Mouse (Mus musculus): ENCODE measurements at regions not wholly inside any gene's neighbourhood (a gene's known extent, or its start where the extent isn't known, plus 50 kb on each side); places are given as distances from the start of the nearest gene placed in this dataset.

DNA sequence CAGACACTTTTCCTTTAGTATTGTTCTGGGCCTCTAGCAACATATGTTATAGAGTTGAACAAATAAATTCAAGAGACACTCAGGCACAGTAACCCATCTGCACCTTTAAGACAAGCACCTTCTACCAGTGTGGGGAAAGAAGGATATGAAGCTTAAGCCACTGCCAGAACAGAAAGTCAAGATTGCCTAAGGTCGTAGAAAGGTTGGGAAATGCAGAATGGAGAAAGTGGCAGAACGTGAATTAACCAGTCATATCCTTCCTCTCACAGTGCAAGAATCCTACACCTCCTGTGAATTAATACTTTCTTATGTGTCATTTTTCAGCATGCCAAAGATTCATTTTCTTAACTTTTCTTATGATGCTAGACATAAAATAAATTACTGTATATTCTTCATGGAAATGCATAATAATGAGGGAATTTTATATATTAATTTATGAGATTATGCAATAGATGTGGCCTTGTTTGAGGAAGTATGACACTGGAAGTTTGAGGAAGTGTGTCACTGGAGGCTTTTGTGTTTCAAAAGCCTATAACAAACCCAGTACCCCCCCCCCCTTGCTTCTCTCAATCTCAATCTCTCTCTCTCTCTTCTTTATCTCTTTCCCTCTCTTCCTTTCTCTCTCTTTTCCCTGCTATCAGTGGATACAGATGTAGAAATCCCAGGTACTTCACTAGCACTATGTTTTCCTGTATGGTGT lies 361.6 kb upstream of the Edil3 start:
- Histone ChIP-seq H3K36me3 (replicated peaks; ENCODE audit: insufficient read depth, low read length) (no peaks in the 10 kb centered on the region), H3K9ac (replicated peaks) (no peak overlapping the region), H3K4me1 (ENCODE audit: insufficient read depth) (no peaks in the 10 kb centered on the region), H3K27ac (ENCODE audit: low read depth) (no peak overlapping the region), H3K27me3 (ENCODE audit: insufficient read depth, low read length) (no peaks in the 10 kb centered on the region), H3K9me3 (ENCODE audit: low read length) (no peaks in the 10 kb centered on the region), H3K4me3 (ENCODE audit: low read depth, low read length) (no peak overlapping the region), H3K4me2 (ENCODE audit: low read depth, low read length) (no peak overlapping the region)
- ATAC-seq (peak; percentile 93), DNase-seq (no peak)
- 39% methylated on average over 2 of the region's 2 CpGs for WGBS (ENCODE audit: insufficient replicate concordance)
- no peak for TF ChIP-seq CTCF (IDR thresholded peaks at IDR 0.05; ENCODE audit: low read depth)
- TF ChIP-seq EP300 (IDR thresholded peaks at IDR 0.05; ENCODE audit: low read depth) = no peak

DNA sequence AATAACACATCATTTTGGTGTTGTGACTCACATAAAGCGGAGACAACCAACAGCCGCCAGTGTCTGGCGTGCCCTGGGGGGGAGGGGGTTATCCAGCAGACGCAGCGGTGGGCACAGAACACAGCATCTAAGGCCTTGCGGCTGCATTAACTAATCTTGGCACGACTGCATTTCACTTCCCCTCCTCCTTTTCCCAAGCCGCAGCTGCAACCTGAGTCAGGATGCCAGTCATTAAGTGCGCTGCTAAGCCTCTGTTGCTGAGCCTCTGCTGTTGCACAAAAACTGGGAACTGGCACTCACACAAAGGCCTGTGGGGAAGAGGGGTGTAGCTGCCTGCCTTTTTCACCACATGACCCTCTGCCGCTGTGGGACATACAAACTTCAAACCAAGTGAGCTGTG lies 331.2 kb upstream of the Edil3 start:
- Histone ChIP-seq H3K27me3 (ENCODE audit: insufficient read depth, low read length) (no peaks in the 10 kb centered on the region), H3K36me3 (replicated peaks; ENCODE audit: insufficient read depth, low read length) (no peaks in the 10 kb centered on the region), H3K27ac (ENCODE audit: low read depth) (no peak overlapping the region), H3K9ac (replicated peaks) (no peak overlapping the region), H3K9me3 (ENCODE audit: low read length) (no peaks in the 10 kb centered on the region), H3K4me2 (ENCODE audit: low read depth, low read length) (no peak overlapping the region), H3K4me1 (ENCODE audit: insufficient read depth) (no peaks in the 10 kb centered on the region), H3K4me3 (ENCODE audit: low read depth, low read length) (no peak overlapping the region)
- no peak for DNase-seq
- no peak for ATAC-seq
- TF ChIP-seq CTCF (IDR thresholded peaks at IDR 0.05; ENCODE audit: low read depth) (no peak), EP300 (IDR thresholded peaks at IDR 0.05; ENCODE audit: low read depth) (no peak)
- WGBS (ENCODE audit: insufficient replicate concordance) = 80% methylated on average over 10 of the region's 10 CpGs

GRCm38 (mm10) chr13:88510850-88511554 lies 310.3 kb upstream of the Edil3 start:
- 35% methylated on average over 1 of the region's 1 CpGs for WGBS (ENCODE audit: insufficient replicate concordance)
- Histone ChIP-seq H3K4me3 (ENCODE audit: low read depth, low read length) (no peak overlapping the region), H3K9ac (replicated peaks) (no peak overlapping the region), H3K27me3 (ENCODE audit: insufficient read depth, low read length) (no peaks in the 10 kb centered on the region), H3K36me3 (replicated peaks; ENCODE audit: insufficient read depth, low read length) (no peaks in the 10 kb centered on the region), H3K9me3 (ENCODE audit: low read length) (no peaks in the 10 kb centered on the region), H3K27ac (ENCODE audit: low read depth) (no peak overlapping the region), H3K4me2 (ENCODE audit: low read depth, low read length) (no peak overlapping the region), H3K4me1 (ENCODE audit: insufficient read depth) (no peaks in the 10 kb centered on the region)
- no peak for DNase-seq
- no peak for ATAC-seq
- no peak for TF ChIP-seq EP300 (IDR thresholded peaks at IDR 0.05; ENCODE audit: low read depth)
- no peak for TF ChIP-seq CTCF (IDR thresholded peaks at IDR 0.05; ENCODE audit: low read depth)

- no peaks in the 10 kb centered on the region for H3K4me1 ChIP-seq (ENCODE audit: insufficient read depth)
- no peaks in the 10 kb centered on the region for H3K9me3 ChIP-seq (ENCODE audit: low read length)
- H3K4me2 ChIP-seq (ENCODE audit: low read depth, low read length) = no peak overlapping the region
- TF ChIP-seq CTCF (IDR thresholded peaks at IDR 0.05; ENCODE audit: low read depth) (no peak), EP300 (IDR thresholded peaks at IDR 0.05; ENCODE audit: low read depth) (no peak)
- no peak overlapping the region for H3K4me3 ChIP-seq (ENCODE audit: low read depth, low read length)
- H3K36me3 ChIP-seq (replicated peaks; ENCODE audit: insufficient read depth, low read length) = no peaks in the 10 kb centered on the region
- H3K27me3 ChIP-seq (ENCODE audit: insufficient read depth, low read length) = no peaks in the 10 kb centered on the region
- no peak overlapping the region for H3K27ac ChIP-seq (ENCODE audit: low read depth)
- DNase-seq = no peak
- H3K9ac ChIP-seq (replicated peaks) = no peak overlapping the region
- ATAC-seq = no peak
These were observed 286.5 kb upstream of the Edil3 start for GRCm38 (mm10) chr13:88534796-88535195.

GRCm38 (mm10) chr13:88554504-88554903 lies 266.8 kb upstream of the Edil3 start:
- Histone ChIP-seq H3K4me1 (ENCODE audit: insufficient read depth) (no peaks in the 10 kb centered on the region), H3K27me3 (ENCODE audit: insufficient read depth, low read length) (no peaks in the 10 kb centered on the region), H3K4me3 (ENCODE audit: low read depth, low read length) (no peak overlapping the region), H3K36me3 (replicated peaks; ENCODE audit: insufficient read depth, low read length) (no peaks in the 10 kb centered on the region), H3K9me3 (ENCODE audit: low read length) (no peaks in the 10 kb centered on the region), H3K27ac (ENCODE audit: low read depth) (no peak overlapping the region), H3K4me2 (ENCODE audit: low read depth, low read length) (no peak overlapping the region), H3K9ac (replicated peaks) (no peak overlapping the region)
- ATAC-seq (no peak), DNase-seq (no peak)
- 26% methylated on average over 2 of the region's 2 CpGs for WGBS (ENCODE audit: insufficient replicate concordance)
- TF ChIP-seq CTCF (IDR thresholded peaks at IDR 0.05; ENCODE audit: low read depth) (no peak), EP300 (IDR thresholded peaks at IDR 0.05; ENCODE audit: low read depth) (no peak)

DNA sequence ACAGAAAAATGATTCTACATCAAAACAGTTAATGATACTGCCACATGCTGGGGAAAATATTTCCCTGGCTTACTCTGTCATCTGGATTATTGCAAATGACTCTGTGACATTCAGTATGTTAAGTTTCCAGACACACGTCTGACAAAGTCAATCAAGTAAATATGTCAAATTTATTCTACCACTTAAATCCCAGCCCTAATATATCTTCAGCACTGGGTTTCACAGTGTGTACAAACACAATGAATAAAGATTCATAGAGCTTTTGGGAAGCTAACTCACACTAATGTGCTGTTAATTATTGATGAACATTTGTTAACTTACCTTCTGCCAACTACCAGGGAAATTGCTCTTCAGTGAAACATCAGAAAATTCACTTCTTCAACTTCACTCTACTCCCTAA lies 256.3 kb upstream of the Edil3 start:
- H3K4me2 ChIP-seq (ENCODE audit: low read depth, low read length) = no peak overlapping the region
- H3K4me1 ChIP-seq (ENCODE audit: insufficient read depth) = no peaks in the 10 kb centered on the region
- no peaks in the 10 kb centered on the region for H3K36me3 ChIP-seq (replicated peaks; ENCODE audit: insufficient read depth, low read length)
- H3K9me3 ChIP-seq (ENCODE audit: low read length) = no peaks in the 10 kb centered on the region
- no peak overlapping the region for H3K4me3 ChIP-seq (ENCODE audit: low read depth, low read length)
- no peaks in the 10 kb centered on the region for H3K27me3 ChIP-seq (ENCODE audit: insufficient read depth, low read length)
- TF ChIP-seq CTCF (IDR thresholded peaks at IDR 0.05; ENCODE audit: low read depth) = no peak
- no peak for TF ChIP-seq EP300 (IDR thresholded peaks at IDR 0.05; ENCODE audit: low read depth)
- H3K9ac ChIP-seq (replicated peaks) = no peak overlapping the region
- 76% methylated on average over 1 of the region's 1 CpGs for WGBS (ENCODE audit: insufficient replicate concordance)
- DNase-seq = no peak
- no peak overlapping the region for H3K27ac ChIP-seq (ENCODE audit: low read depth)
- no peak for ATAC-seq
